Mouse (Mus musculus) T-helper 17 cell (primary cell): Measurements from ENCODE around the gene Mrpl38.

Experiments used
- in situ Hi-C, 2 experiments: fragments of 300-600 bp; cut with MboI, MseI; formaldehyde crosslinking; loops; 1 replicate in 1 of 2; 2 replicates in 1 of 2; pipeline ENCODE4 v1.15.1; 2025; ENCODE audit warnings: high pct_unique_total_duplicates in 2 of 2

Gene Mrpl38

GRCm38 (mm10) chr11:116111611-116112203 is 27.0 kb downstream of the Mrpl38 start:
- in situ Hi-C loops: no loop called here

- in situ Hi-C loops: no loop called here
Observed at GRCm38 (mm10) chr11:116111067-116111466, 27.6 kb downstream of the Mrpl38 start.

- in situ Hi-C loops: no loop called here
Observed at GRCm38 (mm10) chr11:116110540-116110939, 28.1 kb downstream of the Mrpl38 start.

- in situ Hi-C loops: no loop called here
Observed at GRCm38 (mm10) chr11:116110131-116110530, 28.5 kb downstream of the Mrpl38 start.

- in situ Hi-C loops: no loop called here
Observed at GRCm38 (mm10) chr11:116109441-116110081, 29.1 kb downstream of the Mrpl38 start.

- in situ Hi-C loops: no loop called here
Observed at GRCm38 (mm10) chr11:116108464-116109137, 30.1 kb downstream of the Mrpl38 start.

GRCm38 (mm10) chr11:116107777-116108285 is 30.8 kb downstream of the Mrpl38 start:
- in situ Hi-C loops: no loop called here

- in situ Hi-C loops: no loop called here
Observed at GRCm38 (mm10) chr11:116106963-116107776, 31.5 kb downstream of the Mrpl38 start.

- in situ Hi-C loops: no loop called here
Observed at GRCm38 (mm10) chr11:116106154-116106962, 32.3 kb downstream of the Mrpl38 start.

GRCm38 (mm10) chr11:116105065-116105464 is 33.6 kb downstream of the Mrpl38 start:
- in situ Hi-C loops: no loop called here

- in situ Hi-C loops: no loop called here
Observed at GRCm38 (mm10) chr11:116104006-116104646, 34.5 kb downstream of the Mrpl38 start.

GRCm38 (mm10) chr11:116103572-116103971 is 35.1 kb downstream of the Mrpl38 start:
- in situ Hi-C loops: no loop called here

GRCm38 (mm10) chr11:116102472-116102871 is 36.2 kb downstream of the Mrpl38 start:
- in situ Hi-C loops: no loop called here

- in situ Hi-C loops: no loop called here
Observed at GRCm38 (mm10) chr11:116101931-116102381, 36.7 kb downstream of the Mrpl38 start.

- in situ Hi-C loops: no loop called here
Observed at GRCm38 (mm10) chr11:116100839-116101238, 37.8 kb downstream of the Mrpl38 start.

GRCm38 (mm10) chr11:116100385-116100784 is 38.3 kb downstream of the Mrpl38 start:
- in situ Hi-C loops: no loop called here

GRCm38 (mm10) chr11:116099462-116099861 is 39.2 kb downstream of the Mrpl38 start:
- in situ Hi-C loops: no loop called here

GRCm38 (mm10) chr11:116098711-116099460 is 39.8 kb downstream of the Mrpl38 start:
- in situ Hi-C loops: no loop called here
